Mouse (Mus musculus): ENCODE measurements at regions not wholly inside any gene's neighbourhood (a gene's known extent, or its start where the extent isn't known, plus 50 kb on each side); places are given as distances from the start of the nearest gene placed in this dataset.

DNA sequence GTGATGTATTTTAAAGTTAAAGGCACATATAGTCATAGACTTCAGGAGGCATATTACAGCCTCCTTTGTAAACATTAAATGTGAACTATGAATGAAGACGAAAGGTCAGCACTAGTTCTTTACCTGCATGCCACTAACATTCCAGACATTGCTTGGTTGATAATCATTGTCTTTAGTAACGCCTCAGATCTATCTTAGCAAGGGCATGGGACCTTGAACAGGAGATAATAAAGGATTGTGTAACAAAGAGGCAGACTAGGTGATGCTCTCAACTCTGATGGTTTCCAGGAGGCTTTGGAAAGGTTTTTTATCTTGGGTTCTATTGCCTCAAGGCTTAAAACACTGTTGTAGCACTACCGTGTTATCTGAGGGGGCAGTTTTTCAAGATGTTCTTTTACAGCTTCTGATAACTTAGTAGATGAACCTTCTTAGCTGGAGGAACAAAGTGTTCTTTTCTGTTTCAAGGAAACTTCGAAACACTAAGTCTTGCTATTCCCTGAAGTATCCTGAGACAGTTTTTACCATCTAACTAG lies 82.9 kb upstream of the Tent5a start:
- no peaks in the 10 kb centered on the region for H3K27me3 ChIP-seq (replicated peaks; ENCODE audit: control insufficient read depth, insufficient read depth, low read length)

DNA sequence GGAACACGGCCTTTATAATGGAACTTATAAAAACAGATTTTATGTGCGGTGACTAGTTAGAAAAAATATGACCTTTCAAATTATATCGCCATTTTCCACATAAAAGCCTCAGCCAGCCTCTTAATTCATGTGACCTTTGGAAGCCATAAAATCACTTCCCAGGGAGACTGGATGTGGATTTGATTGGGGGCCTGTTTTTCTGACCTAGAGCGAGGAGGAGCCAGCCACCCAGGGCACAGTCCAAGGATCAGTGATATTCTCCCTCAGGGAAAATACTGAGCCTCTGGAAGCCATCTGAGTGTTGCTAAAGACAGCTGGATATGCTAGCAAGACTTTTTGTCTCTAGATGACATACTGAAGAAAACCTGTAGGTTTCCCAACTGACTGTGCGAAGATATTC lies 81.3 kb upstream of the Tent5a start:
- Histone ChIP-seq H3K4me2 (replicated peaks; ENCODE audit: low read depth) (no peak overlapping the region), H3K9me3 (ENCODE audit: control insufficient read depth) (no peaks in the 10 kb centered on the region), H3K27ac (ENCODE audit: low read depth, low read length) (peak overlapping the region; percentile 63), H3K9ac (ENCODE audit: low read depth, low read length) (no peak overlapping the region), H3K36me3 (ENCODE audit: control insufficient read depth, insufficient read depth) (no peaks in the 10 kb centered on the region), H3K4me3 (ENCODE audit: low read depth, low read length) (no peak overlapping the region), H3K4me1 (replicated peaks; ENCODE audit: control insufficient read depth, insufficient read depth, low read length) (peaks cover 8% of the 10 kb centered on the region; the same call in 1 of the 2 replicates), H3K27me3 (replicated peaks; ENCODE audit: control insufficient read depth, insufficient read depth, low read length) (no peaks in the 10 kb centered on the region)
- peak; percentile 86 for ATAC-seq
- WGBS = 30% methylated on average over 5 of the region's 5 CpGs
- TF ChIP-seq CTCF (IDR thresholded peaks at IDR 0.05; ENCODE audit: low read depth) = no peak

More for the DNA sequence above, 82.9 kb upstream of the Tent5a start:
- WGBS = 28% methylated on average over 4 of the region's 4 CpGs
- peak overlapping the region; percentile 11; the same call in 1 of the 2 replicates for H3K4me3 ChIP-seq (ENCODE audit: low read depth, low read length)
- ATAC-seq = peak; percentile 77
- no peak overlapping the region for H3K9ac ChIP-seq (ENCODE audit: low read depth, low read length)
- no peaks in the 10 kb centered on the region for H3K9me3 ChIP-seq (ENCODE audit: control insufficient read depth)
- H3K4me2 ChIP-seq (replicated peaks; ENCODE audit: low read depth) = peak overlapping the region; percentile 48
- no peaks in the 10 kb centered on the region for H3K36me3 ChIP-seq (ENCODE audit: control insufficient read depth, insufficient read depth)
- no peak for TF ChIP-seq CTCF (IDR thresholded peaks at IDR 0.05; ENCODE audit: low read depth)
- peak overlapping the region; percentile 83 for H3K27ac ChIP-seq (ENCODE audit: low read depth, low read length)
- H3K4me1 ChIP-seq (replicated peaks; ENCODE audit: control insufficient read depth, insufficient read depth, low read length) = peaks cover 8% of the 10 kb centered on the region; the same call in 1 of the 2 replicates

DNA sequence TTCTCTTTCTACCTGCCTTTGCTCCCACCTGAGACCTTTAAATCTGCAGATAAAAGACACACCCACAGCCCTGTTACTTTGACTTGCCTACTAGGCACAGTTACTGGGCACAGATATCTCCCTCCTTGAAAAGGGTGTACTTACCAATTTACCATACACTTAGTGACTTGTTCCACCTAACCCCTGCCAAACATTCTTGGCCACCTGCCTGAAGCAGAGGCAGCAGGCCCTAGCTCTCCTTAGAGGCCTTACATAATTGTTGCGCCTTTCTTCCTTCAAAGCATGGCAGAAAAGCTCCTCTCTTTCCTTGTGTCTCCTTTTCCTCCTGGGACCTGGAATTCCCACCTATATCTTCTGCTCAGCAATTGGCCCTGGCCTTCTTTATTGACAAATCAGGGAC lies 80.4 kb upstream of the Tent5a start:
- 88% methylated on average over 1 of the region's 1 CpGs for WGBS

GRCm38 (mm10) chr9:85401736-85402135 lies 74.6 kb upstream of the Tent5a start:
- no peak overlapping the region for H3K9ac ChIP-seq (ENCODE audit: low read depth, low read length)

More for the DNA sequence above, 80.4 kb upstream of the Tent5a start:
- H3K27me3 ChIP-seq (replicated peaks; ENCODE audit: control insufficient read depth, insufficient read depth, low read length) = no peaks in the 10 kb centered on the region
- no peak overlapping the region for H3K4me3 ChIP-seq (ENCODE audit: low read depth, low read length)
- H3K9me3 ChIP-seq (ENCODE audit: control insufficient read depth) = no peaks in the 10 kb centered on the region
- no peaks in the 10 kb centered on the region for H3K36me3 ChIP-seq (ENCODE audit: control insufficient read depth, insufficient read depth)
- no peak overlapping the region for H3K4me2 ChIP-seq (replicated peaks; ENCODE audit: low read depth)
- peaks cover 5% of the 10 kb centered on the region; the same call in 1 of the 2 replicates for H3K4me1 ChIP-seq (replicated peaks; ENCODE audit: control insufficient read depth, insufficient read depth, low read length)
- H3K9ac ChIP-seq (ENCODE audit: low read depth, low read length) = no peak overlapping the region
- H3K27ac ChIP-seq (ENCODE audit: low read depth, low read length) = peak overlapping the region; percentile 63
- no peak for TF ChIP-seq CTCF (IDR thresholded peaks at IDR 0.05; ENCODE audit: low read depth)
- ATAC-seq = no peak

DNA sequence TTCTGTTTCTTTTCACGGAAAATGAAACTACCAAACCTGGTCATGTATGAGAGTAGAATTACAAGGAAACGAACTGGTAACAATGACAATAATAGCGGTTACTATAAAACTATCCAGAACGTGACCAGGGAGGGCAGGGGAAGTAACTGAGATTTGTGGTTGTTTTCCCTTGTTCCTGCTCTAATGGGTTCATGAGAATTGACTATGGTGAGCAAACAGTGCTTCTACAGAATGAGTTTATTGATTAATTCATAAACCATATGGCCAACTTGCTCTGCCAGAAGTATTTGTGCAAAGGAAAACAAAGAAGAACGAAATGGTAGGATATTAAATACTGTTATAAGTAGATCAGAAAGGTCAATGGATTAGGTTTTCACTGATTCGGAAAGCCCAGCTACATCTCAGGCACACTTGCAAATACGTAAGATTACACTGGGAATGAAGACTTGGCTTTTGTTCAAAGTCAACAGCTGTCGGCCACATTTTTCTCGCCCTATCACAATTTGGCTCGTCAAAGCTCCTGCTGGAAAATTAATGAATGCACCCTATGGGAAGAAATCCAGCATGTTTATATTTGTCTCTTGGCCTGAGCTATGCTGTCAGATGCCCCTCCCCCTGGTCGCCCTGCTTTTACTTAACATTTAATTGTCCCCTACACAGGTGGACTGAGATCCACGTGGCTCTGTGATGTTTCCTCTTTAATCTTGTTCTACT lies 73.6 kb upstream of the Tent5a start:
- Histone ChIP-seq H3K4me1 (replicated peaks; ENCODE audit: control insufficient read depth, insufficient read depth, low read length) (peaks cover 12% of the 10 kb centered on the region; the same call in 1 of the 2 replicates), H3K36me3 (ENCODE audit: control insufficient read depth, insufficient read depth) (no peaks in the 10 kb centered on the region), H3K9ac (ENCODE audit: low read depth, low read length) (no peak overlapping the region), H3K9me3 (ENCODE audit: control insufficient read depth) (no peaks in the 10 kb centered on the region), H3K27ac (ENCODE audit: low read depth, low read length) (peak overlapping the region; percentile 66), H3K4me2 (replicated peaks; ENCODE audit: low read depth) (no peak overlapping the region; the same call in 1 of the 2 replicates), H3K27me3 (replicated peaks; ENCODE audit: control insufficient read depth, insufficient read depth, low read length) (no peaks in the 10 kb centered on the region), H3K4me3 (ENCODE audit: low read depth, low read length) (no peak overlapping the region)
- 28% methylated on average over 12 of the region's 12 CpGs for WGBS
- TF ChIP-seq CTCF (IDR thresholded peaks at IDR 0.05; ENCODE audit: low read depth) = no peak
- ATAC-seq = peak; percentile 54

More at GRCm38 (mm10) chr9:85401736-85402135, 74.6 kb upstream of the Tent5a start:
- Histone ChIP-seq H3K4me2 (replicated peaks; ENCODE audit: low read depth) (no peak overlapping the region), H3K4me1 (replicated peaks; ENCODE audit: control insufficient read depth, insufficient read depth, low read length) (peaks cover 12% of the 10 kb centered on the region; the same call in 1 of the 2 replicates), H3K36me3 (ENCODE audit: control insufficient read depth, insufficient read depth) (no peaks in the 10 kb centered on the region), H3K27ac (ENCODE audit: low read depth, low read length) (no peak overlapping the region), H3K9me3 (ENCODE audit: control insufficient read depth) (no peaks in the 10 kb centered on the region), H3K4me3 (ENCODE audit: low read depth, low read length) (no peak overlapping the region), H3K27me3 (replicated peaks; ENCODE audit: control insufficient read depth, insufficient read depth, low read length) (no peaks in the 10 kb centered on the region)
- no peak for TF ChIP-seq CTCF (IDR thresholded peaks at IDR 0.05; ENCODE audit: low read depth)
- WGBS = 43% methylated on average over 1 of the region's 1 CpGs
- ATAC-seq = no peak

- H3K27me3 ChIP-seq (replicated peaks; ENCODE audit: control insufficient read depth, insufficient read depth, low read length) = no peaks in the 10 kb centered on the region
- H3K36me3 ChIP-seq (ENCODE audit: control insufficient read depth, insufficient read depth) = no peaks in the 10 kb centered on the region
- H3K9me3 ChIP-seq (ENCODE audit: control insufficient read depth) = no peaks in the 10 kb centered on the region
- no peak overlapping the region for H3K9ac ChIP-seq (ENCODE audit: low read depth, low read length)
- no peaks in the 10 kb centered on the region for H3K4me1 ChIP-seq (replicated peaks; ENCODE audit: control insufficient read depth, insufficient read depth, low read length)
- H3K4me2 ChIP-seq (replicated peaks; ENCODE audit: low read depth) = no peak overlapping the region
- H3K4me3 ChIP-seq (ENCODE audit: low read depth, low read length) = no peak overlapping the region
- 39% methylated on average over 6 of the region's 6 CpGs for WGBS
- ATAC-seq = no peak
- no peak overlapping the region for H3K27ac ChIP-seq (ENCODE audit: low read depth, low read length)
- no peak for TF ChIP-seq CTCF (IDR thresholded peaks at IDR 0.05; ENCODE audit: low read depth)
Measured at GRCm38 (mm10) chr9:85394975-85395374, 67.8 kb upstream of the Tent5a start.

Measured in intestine, postnatal 0 days (tissue).